Mouse (Mus musculus): ENCODE data around the gene Saa3. TPM values are rescaled to one million over a fixed set of nuclear protein-coding genes. Genes with fewer than 3 reads are reported as not detected.
"Not testable (repeated sequence)": the region's sequence is repeated elsewhere in the genome, so short reads cannot be mapped to it uniquely, and the experiment has no call there.

Saa3 gene
- total and polyA plus RNA-seq, 3 experiments, result not detected

DNA sequence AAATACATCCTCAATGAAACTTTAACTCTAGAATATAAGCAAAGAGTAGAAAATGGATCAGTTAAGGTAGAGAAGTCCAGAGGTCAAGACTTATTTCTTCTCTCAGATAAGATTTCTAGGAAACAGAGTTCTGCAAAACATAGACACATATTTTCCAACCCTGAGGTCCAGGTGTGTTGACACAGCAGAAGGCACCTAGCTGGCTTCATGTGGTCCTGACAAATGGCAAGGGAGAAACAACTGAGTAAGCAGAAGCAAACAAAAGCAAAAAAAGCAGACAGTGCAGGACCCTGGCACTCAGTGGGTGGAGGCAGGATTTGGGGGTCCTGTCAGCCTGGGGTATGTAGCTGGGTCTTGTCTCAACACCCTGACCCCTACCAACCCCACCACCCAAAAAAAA is 34.8 kb downstream of the Saa3 start:
- Histone ChIP-seq H3K9ac (ENCODE audit: insufficient read depth, low read depth) (no peak overlapping the region), H3K27me3 (replicated peaks) (no peaks in the 10 kb centered on the region), H3K36me3 (replicated peaks in 1 of 2; ENCODE audit: control insufficient read depth in 1 of 2, insufficient read depth in 1 of 2, low read length in 1 of 2) (no peaks in the 10 kb centered on the region), H3K9me3 (replicated peaks; ENCODE audit: low read length) (no peaks in the 10 kb centered on the region), H3K79me2 (replicated peaks; ENCODE audit: control insufficient read depth, extremely low read depth, insufficient read depth, poor library complexity, severe bottlenecking) (no peaks in the 10 kb centered on the region), H3K4me1 (ENCODE audit: control insufficient read depth in 1 of 2, insufficient read depth in 2 of 2) (peaks cover 4 to 45% of the 10 kb centered on the region in 2 experiments), H3K4me2 (ENCODE audit: insufficient read depth, low read depth, poor library complexity, severe bottlenecking) (no peak overlapping the region), H3K4me3 (replicated peaks in 1 of 3; ENCODE audit: low read depth in 2 of 3, low read length in 2 of 3, poor library complexity in 1 of 3) (no peak overlapping the region), H3K27ac (ENCODE audit: insufficient read depth, low read depth) (no peak overlapping the region)
- dilution Hi-C loops (cut with MboI; ENCODE audit: extremely low pct_ligation_motif_present, extremely low pct_unique_long_range_greater_than_20kb, low sequenced_read_pairs), result no loop called here
- no peak for DNase-seq (ENCODE audit: extremely low read depth)
- in situ Hi-C loops (cut with MboI; ENCODE audit: low pct_ligation_motif_present, low pct_unique_long_range_greater_than_20kb, low sequenced_read_pairs), result no loop called here
- TF ChIP-seq MEF2A (IDR thresholded peaks at IDR 0.05; ENCODE audit: borderline replicate concordance, low read depth, low read length), result no peak
- no peak for TF ChIP-seq RAD21 (IDR thresholded peaks at IDR 0.05; ENCODE audit: low read depth, low read length)
- no peak for TF ChIP-seq MXI1 (IDR thresholded peaks at IDR 0.05; ENCODE audit: low read depth, low read length)
- no peak for TF ChIP-seq KAT2A (IDR thresholded peaks at IDR 0.05; ENCODE audit: insufficient replicate concordance, low read length)
- TF ChIP-seq ETS1 (conservative IDR thresholded peaks at IDR 0.05; ENCODE audit: low read depth, low read length), result peak; percentile 50; the same call in 1 of the 2 replicates

DNA sequence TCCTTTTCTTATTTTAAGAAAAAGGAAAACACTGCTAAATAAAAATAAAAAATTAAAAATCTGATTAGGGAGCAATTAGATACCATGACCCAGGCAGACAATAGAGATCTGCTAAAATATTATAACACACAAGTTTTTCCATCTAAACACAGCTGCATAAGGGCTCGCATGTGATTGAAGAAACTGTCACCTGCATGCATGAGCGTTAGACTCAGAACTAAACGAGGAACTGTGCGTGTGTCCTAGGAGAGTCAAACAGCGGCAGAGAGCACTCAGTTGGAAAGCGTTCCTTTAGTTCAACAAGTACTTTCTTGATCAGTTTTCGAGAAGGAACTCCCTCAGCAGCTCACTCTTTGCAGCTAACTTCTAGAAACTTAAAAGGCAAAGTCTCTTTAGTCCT is 36.5 kb downstream of the Saa3 start:
- TF ChIP-seq BHLHE40 (IDR thresholded peaks at IDR 0.05; ENCODE audit: low read depth, low read length), result peak; percentile 77
- TF ChIP-seq TCF12 (IDR thresholded peaks at IDR 0.05; ENCODE audit: low read depth, low read length), result 0 out of 2 replicates have a peak, but pooled peaks have one; percentile 19
- peak; percentile 41; the same call in 1 of the 2 replicates for TF ChIP-seq ETS1 (conservative IDR thresholded peaks at IDR 0.05; ENCODE audit: low read depth, low read length)
- H3K9ac ChIP-seq (ENCODE audit: insufficient read depth, low read depth); H3K4me3 ChIP-seq (replicated peaks in 1 of 3; ENCODE audit: low read depth in 2 of 3, low read length in 2 of 3, poor library complexity in 1 of 3); H3K4me2 ChIP-seq (ENCODE audit: insufficient read depth, low read depth, poor library complexity, severe bottlenecking); H3K79me2 ChIP-seq (replicated peaks; ENCODE audit: control insufficient read depth, extremely low read depth, insufficient read depth, poor library complexity, severe bottlenecking); dilution Hi-C loops (cut with MboI; ENCODE audit: extremely low pct_ligation_motif_present, extremely low pct_unique_long_range_greater_than_20kb, low sequenced_read_pairs); H3K27me3 ChIP-seq (replicated peaks); H3K27ac ChIP-seq (ENCODE audit: insufficient read depth, low read depth); H3K36me3 ChIP-seq (replicated peaks in 1 of 2; ENCODE audit: control insufficient read depth in 1 of 2, insufficient read depth in 1 of 2, low read length in 1 of 2); H3K9me3 ChIP-seq (replicated peaks; ENCODE audit: low read length); in situ Hi-C loops (cut with MboI; ENCODE audit: low pct_ligation_motif_present, low pct_unique_long_range_greater_than_20kb, low sequenced_read_pairs): not testable (repeated sequence)
- peaks cover 4 to 48% of the 10 kb centered on the region in 2 experiments for H3K4me1 ChIP-seq (ENCODE audit: control insufficient read depth in 1 of 2, insufficient read depth in 2 of 2)
- DNase-seq (ENCODE audit: extremely low read depth), result peak; percentile 31

DNA sequence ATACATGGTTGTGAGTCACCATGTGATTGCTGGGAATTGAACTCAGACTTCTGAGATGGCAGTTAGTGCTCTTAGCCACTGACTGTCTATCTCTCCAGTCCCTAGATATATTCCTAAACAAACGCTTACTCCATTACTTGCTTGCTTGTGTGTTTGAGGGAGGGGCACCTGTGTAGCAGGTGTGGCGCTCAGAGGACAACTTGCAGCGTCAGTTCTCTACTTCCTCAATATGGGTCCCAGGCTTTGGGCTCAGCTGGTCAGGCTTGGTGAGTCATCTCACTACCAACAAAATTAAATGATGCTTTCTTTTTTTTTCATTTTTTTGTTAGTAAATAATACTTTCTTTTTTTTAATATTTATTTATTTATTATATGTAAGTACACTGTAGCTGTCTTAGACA is 37.1 kb downstream of the Saa3 start:
- H3K36me3 ChIP-seq (replicated peaks in 1 of 2; ENCODE audit: control insufficient read depth in 1 of 2, insufficient read depth in 1 of 2, low read length in 1 of 2), result no peaks in the 10 kb centered on the region
- no peak overlapping the region for H3K4me3 ChIP-seq (replicated peaks in 1 of 3; ENCODE audit: low read depth in 2 of 3, low read length in 2 of 3, poor library complexity in 1 of 3)
- dilution Hi-C loops (cut with MboI; ENCODE audit: extremely low pct_ligation_motif_present, extremely low pct_unique_long_range_greater_than_20kb, low sequenced_read_pairs) (no loop called here), in situ Hi-C loops (cut with MboI; ENCODE audit: low pct_ligation_motif_present, low pct_unique_long_range_greater_than_20kb, low sequenced_read_pairs) (no loop called here)
- no peak overlapping the region for H3K9ac ChIP-seq (ENCODE audit: insufficient read depth, low read depth)
- no peaks in the 10 kb centered on the region for H3K9me3 ChIP-seq (replicated peaks; ENCODE audit: low read length)
- H3K27me3 ChIP-seq (replicated peaks), result no peaks in the 10 kb centered on the region
- TF ChIP-seq ETS1 (conservative IDR thresholded peaks at IDR 0.05; ENCODE audit: low read depth, low read length) (peak; percentile 46; the same call in 1 of the 2 replicates), TCF12 (IDR thresholded peaks at IDR 0.05; ENCODE audit: low read depth, low read length) (peak; percentile 34; the same call in 1 of the 2 replicates), IRF4 (IDR thresholded peaks at IDR 0.05; ENCODE audit: low read depth, low read length) (peak; percentile 16; the same call in 1 of the 2 replicates), PAX5 (IDR thresholded peaks at IDR 0.05; ENCODE audit: low read length) (no peak)
- no peak overlapping the region for H3K4me2 ChIP-seq (ENCODE audit: insufficient read depth, low read depth, poor library complexity, severe bottlenecking)
- H3K4me1 ChIP-seq (ENCODE audit: control insufficient read depth in 1 of 2, insufficient read depth in 2 of 2), result peaks cover 4 to 48% of the 10 kb centered on the region in 2 experiments
- H3K79me2 ChIP-seq (replicated peaks; ENCODE audit: control insufficient read depth, extremely low read depth, insufficient read depth, poor library complexity, severe bottlenecking), result no peaks in the 10 kb centered on the region
- no peak for DNase-seq (ENCODE audit: extremely low read depth)
- no peak overlapping the region for H3K27ac ChIP-seq (ENCODE audit: insufficient read depth, low read depth)
